Mouse (Mus musculus) c-Kit-negative CD71-positive TER-119-positive erythroid progenitor cells, embryonic 14.5 days (primary cell): Measurements from ENCODE around the gene Tgfb2.

Experiments
- DNase-seq: peaks from one replicate; pipeline ENCODE4 v3.0.0-alpha.2; 2013; ENCODE audit warnings: low read depth, low spot score

Gene Tgfb2

GRCm38 (mm10) chr1:186705915-186706248 lies at the start of gene Tgfb2:
Gene Tgfb2, minus strand, starts transcription at chr1:186705989.
- no peak for DNase-seq

- no peak for DNase-seq
These were observed 44.0 kb upstream of the Tgfb2 start for GRCm38 (mm10) chr1:186749675-186750283.

GRCm38 (mm10) chr1:186748724-186749653 lies 43.2 kb upstream of the Tgfb2 start, which contains the start of gene Rrp15:
Gene Rrp15, minus strand, starts transcription at chr1:186749358.
- peak; percentile 80 for DNase-seq

GRCm38 (mm10) chr1:186739828-186740227 lies 34.0 kb upstream of the Tgfb2 start:
- no peak for DNase-seq

GRCm38 (mm10) chr1:186735537-186735936 lies 29.7 kb upstream of the Tgfb2 start:
- no peak for DNase-seq

- DNase-seq, result no peak
These were observed 27.3 kb upstream of the Tgfb2 start for GRCm38 (mm10) chr1:186733052-186733451.

- no peak for DNase-seq
These were observed 23.0 kb upstream of the Tgfb2 start for GRCm38 (mm10) chr1:186728778-186729177.

- DNase-seq, result no peak
These were observed 20.3 kb upstream of the Tgfb2 start for GRCm38 (mm10) chr1:186726117-186726516.

- DNase-seq, result no peak
These were observed 16.5 kb upstream of the Tgfb2 start for GRCm38 (mm10) chr1:186722299-186722698.

GRCm38 (mm10) chr1:186721846-186722245 lies 16.1 kb upstream of the Tgfb2 start:
- peak; percentile 56 for DNase-seq

GRCm38 (mm10) chr1:186721166-186721565 lies 15.4 kb upstream of the Tgfb2 start:
- no peak for DNase-seq

GRCm38 (mm10) chr1:186719708-186720107 lies 13.9 kb upstream of the Tgfb2 start:
- no peak for DNase-seq

GRCm38 (mm10) chr1:186718881-186719280 lies 13.1 kb upstream of the Tgfb2 start:
- DNase-seq, result no peak

- no peak for DNase-seq
These were observed 9.4 kb upstream of the Tgfb2 start for GRCm38 (mm10) chr1:186714980-186715896.

GRCm38 (mm10) chr1:186714215-186714614 lies 8.4 kb upstream of the Tgfb2 start:
- no peak for DNase-seq

GRCm38 (mm10) chr1:186712802-186713471 lies 7.1 kb upstream of the Tgfb2 start:
- no peak for DNase-seq

- no peak for DNase-seq
These were observed 430 bp downstream of the Tgfb2 start for GRCm38 (mm10) chr1:186705203-186705914.

GRCm38 (mm10) chr1:186703980-186704701 lies 1.6 kb downstream of the Tgfb2 start:
- no peak for DNase-seq

GRCm38 (mm10) chr1:186703256-186703979 lies 2.4 kb downstream of the Tgfb2 start:
- DNase-seq, result no peak
